Mouse (Mus musculus): ENCODE data around the gene Lrmda. TPM values are rescaled to one million over a fixed set of nuclear protein-coding genes. Genes with fewer than 3 reads are reported as not detected.
A peak's percentile ranks its signal among the peaks of the same experiment; 100 is the strongest.

The Lrmda gene
- polyA plus RNA-seq, 1 experiment from 2014 or later: 0.33 TPM

DNA sequence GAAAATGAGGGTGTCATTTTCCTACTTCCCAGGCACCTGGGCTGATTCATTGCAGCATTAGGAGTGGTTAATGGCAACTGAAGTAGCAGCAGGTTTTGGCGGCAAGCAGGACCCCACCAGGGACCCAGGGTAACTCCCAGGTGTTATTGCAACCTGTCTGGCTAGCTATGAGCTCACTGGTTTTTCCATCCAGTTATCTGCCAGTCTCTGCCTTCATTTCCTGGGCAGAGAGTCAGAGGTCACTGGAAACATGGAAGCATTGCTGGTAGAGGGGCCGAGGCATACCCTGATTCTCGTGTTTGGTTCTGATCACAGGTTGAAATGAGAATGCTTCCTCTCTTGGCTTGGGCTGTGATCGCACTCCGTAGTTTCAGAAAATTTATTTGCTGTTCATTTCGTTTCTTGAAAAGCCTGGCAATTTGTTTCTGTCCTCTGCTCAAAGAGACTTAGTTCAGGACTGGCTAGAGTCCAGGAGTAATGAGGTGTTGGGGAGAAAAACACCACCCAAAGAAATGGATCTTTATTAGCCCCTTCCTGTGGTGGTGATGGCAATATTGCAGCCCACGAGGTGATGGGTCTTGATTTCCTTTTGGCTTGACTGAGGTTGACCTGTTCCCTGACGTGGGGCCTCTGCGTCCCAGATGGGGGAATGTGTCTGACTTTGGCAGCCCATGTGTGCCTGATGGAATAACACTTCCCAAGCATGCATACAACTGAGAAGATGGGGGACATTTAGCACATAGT lies 688.6 kb downstream of the Lrmda start:
- no peak for ATAC-seq (ENCODE audit: low FRiP score, low read depth)
- Histone ChIP-seq H3K27ac (no peak overlapping the region), H3K4me3 (no peak overlapping the region), H3K27me3 (replicated peaks) (no peaks in the 10 kb centered on the region), H3K9ac (no peak overlapping the region), H3K9me3 (no peaks in the 10 kb centered on the region), H3K36me3 (no peaks in the 10 kb centered on the region), H3K4me2 (replicated peaks) (no peak overlapping the region), H3K4me1 (peaks cover 9% of the 10 kb centered on the region; the same call in 1 of the 2 replicates)
- WGBS: 78% methylated on average over 9 of the region's 9 CpGs

DNA sequence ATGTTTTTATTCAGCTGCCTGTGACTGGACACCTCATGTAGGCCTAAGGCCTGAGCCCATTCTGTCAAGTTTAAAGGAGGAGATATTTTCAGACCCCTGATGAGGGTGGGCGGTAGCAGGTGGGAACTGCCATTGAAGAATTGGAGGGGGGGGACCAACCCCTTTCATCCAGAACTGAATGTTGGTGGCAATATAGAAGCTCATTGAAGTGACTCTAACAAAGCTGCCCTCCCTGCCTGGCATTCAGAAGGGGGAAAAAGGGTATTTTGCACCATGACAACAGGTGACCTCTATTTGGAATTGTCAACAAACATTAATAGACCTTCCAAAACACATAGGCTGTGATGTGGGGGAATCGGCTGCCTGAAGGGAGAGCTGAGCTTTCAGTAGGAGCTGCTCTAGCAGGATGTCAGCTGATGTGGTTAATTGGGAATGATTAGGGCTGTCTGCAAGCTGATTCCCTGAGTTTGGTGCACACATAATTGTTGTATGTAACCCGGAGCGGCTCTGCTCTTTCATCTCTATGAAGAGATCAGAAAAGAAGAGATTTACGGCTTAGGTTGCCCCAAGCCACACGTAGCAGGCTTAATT lies 690.7 kb downstream of the Lrmda start:
- Histone ChIP-seq H3K9ac (no peak overlapping the region), H3K36me3 (no peaks in the 10 kb centered on the region), H3K27me3 (replicated peaks) (no peaks in the 10 kb centered on the region), H3K4me3 (no peak overlapping the region), H3K4me2 (replicated peaks) (no peak overlapping the region), H3K4me1 (peaks cover 9% of the 10 kb centered on the region; the same call in 1 of the 2 replicates), H3K27ac (no peak overlapping the region), H3K9me3 (no peaks in the 10 kb centered on the region)
- WGBS: 30% methylated on average over 6 of the region's 6 CpGs
- ATAC-seq (ENCODE audit: low FRiP score, low read depth): no peak

DNA sequence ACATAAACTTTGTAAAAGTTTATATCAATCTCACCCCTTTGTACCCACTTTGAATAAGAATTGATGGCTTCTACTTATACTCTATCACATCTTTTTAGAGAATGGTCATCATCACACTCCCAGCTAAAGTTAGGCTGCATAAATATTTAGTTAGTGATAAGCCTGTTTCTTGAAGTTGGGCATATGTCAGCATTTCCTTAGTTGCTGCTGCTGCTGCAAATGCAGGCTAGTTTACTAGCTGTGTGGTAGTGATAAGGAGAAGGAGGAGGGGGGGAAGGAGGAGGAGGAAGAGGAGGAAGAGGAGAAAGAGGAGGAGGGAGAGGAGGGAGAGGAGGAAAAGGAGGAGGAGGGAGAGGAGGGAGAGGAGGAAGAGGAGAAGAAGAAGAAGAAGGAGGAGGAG lies 692.9 kb downstream of the Lrmda start:
- no peak overlapping the region for H3K27ac ChIP-seq
- no peaks in the 10 kb centered on the region for H3K9me3 ChIP-seq
- no peak for ATAC-seq (ENCODE audit: low FRiP score, low read depth)
- no peak overlapping the region for H3K9ac ChIP-seq
- no peaks in the 10 kb centered on the region for H3K27me3 ChIP-seq (replicated peaks)
- no peak overlapping the region for H3K4me3 ChIP-seq
- peaks cover 9% of the 10 kb centered on the region; the same call in 1 of the 2 replicates for H3K4me1 ChIP-seq
- no peak overlapping the region for H3K4me2 ChIP-seq (replicated peaks)
- H3K36me3 ChIP-seq: no peaks in the 10 kb centered on the region

DNA sequence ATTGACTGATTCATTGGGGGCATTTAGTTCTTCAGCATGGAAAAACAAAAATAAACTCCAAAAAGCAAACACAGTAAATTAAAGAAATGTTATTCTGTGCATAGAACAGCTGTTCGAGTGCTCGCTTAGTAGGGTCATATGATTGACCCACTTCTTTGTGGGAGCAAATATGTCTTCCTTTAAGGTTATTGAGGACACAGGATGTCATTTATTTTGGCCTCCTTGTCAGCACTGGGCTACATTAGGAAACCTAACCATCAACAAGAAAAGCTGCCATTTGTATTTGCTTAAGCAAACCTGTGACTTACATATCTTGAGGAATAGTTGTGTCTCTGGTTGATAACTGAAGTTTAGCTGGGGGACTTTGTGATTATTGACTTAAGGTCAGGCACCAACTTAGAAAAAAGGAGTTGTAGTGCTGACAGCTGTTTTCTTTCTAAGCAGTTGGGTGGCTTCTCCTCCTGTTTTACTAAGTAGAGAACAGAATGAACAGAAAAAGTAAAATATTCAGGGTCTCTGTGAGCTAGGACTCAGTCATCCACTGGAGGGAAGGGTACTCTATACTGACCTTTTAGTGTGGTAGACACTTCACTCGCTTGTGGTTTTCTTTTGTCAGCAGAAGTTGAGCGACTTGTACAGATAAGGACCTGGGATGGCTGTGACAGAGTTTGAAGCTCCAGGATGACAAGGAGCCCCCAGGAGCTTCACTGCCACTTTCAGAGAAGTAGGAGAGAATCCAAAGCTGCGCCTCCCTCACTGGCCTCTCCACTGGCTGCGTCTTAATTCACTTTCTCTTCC lies 696.3 kb downstream of the Lrmda start:
- no peak overlapping the region for H3K9ac ChIP-seq
- no peaks in the 10 kb centered on the region for H3K9me3 ChIP-seq
- no peaks in the 10 kb centered on the region for H3K27me3 ChIP-seq (replicated peaks)
- no peaks in the 10 kb centered on the region for H3K36me3 ChIP-seq
- ATAC-seq (ENCODE audit: low FRiP score, low read depth): no peak
- 85% methylated on average over 6 of the region's 6 CpGs for WGBS
- H3K4me3 ChIP-seq: no peak overlapping the region
- no peak overlapping the region for H3K27ac ChIP-seq
- no peak overlapping the region for H3K4me2 ChIP-seq (replicated peaks)
- H3K4me1 ChIP-seq: 0 out of 2 replicates have a peak, but pooled peaks cover 2% of the 10 kb centered on the region

DNA sequence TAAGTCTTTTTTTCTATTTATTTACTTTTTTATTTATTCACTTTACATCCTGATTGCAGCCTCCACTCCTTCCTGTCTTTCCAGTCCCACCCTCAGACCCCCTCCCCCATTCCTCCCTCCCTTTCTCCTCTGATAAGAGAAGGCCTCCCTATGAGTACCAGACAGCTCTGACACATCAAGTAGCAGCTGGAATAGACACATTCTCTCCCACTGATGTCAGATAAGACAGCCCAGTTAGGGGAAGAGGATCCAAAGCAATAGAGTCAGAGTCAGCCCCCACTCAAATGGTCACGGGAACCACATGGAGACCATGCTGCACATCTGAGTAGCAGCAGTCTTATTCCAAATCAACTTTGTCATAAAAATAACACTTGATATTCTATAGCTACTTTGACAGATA lies 700.5 kb downstream of the Lrmda start:
- H3K27ac ChIP-seq: no peak overlapping the region
- H3K4me2 ChIP-seq (replicated peaks): no peak overlapping the region
- no peak for ATAC-seq (ENCODE audit: low FRiP score, low read depth)
- H3K9me3 ChIP-seq: no peaks in the 10 kb centered on the region
- H3K27me3 ChIP-seq (replicated peaks): no peaks in the 10 kb centered on the region
- H3K4me3 ChIP-seq: no peak overlapping the region
- H3K4me1 ChIP-seq: peaks cover 4% of the 10 kb centered on the region; the same call in 1 of the 2 replicates
- H3K9ac ChIP-seq: no peak overlapping the region
- no peaks in the 10 kb centered on the region for H3K36me3 ChIP-seq
- WGBS: 93% methylated on average over 1 of the region's 1 CpGs

DNA sequence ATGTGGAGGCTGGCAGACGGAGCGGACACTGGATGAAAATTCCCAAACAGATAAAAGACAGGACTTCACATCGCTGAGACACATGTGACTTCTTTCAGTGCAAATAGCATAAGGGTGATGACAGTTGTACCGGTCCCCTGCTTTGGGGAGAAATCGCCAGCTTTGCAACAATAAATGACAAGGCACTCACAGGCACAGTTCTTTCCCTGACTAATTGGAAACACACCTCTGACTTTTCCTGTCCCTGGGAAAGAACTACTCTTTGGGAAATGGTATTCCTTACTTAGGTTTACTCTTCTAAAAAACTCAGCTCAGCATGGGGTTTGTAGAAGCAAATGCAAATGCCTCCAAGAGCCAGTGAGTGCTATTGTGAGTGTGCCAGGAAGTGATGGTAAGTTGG lies 702.3 kb downstream of the Lrmda start:
- Histone ChIP-seq H3K9me3 (no peaks in the 10 kb centered on the region), H3K9ac (no peak overlapping the region), H3K4me1 (peaks cover 4% of the 10 kb centered on the region; the same call in 1 of the 2 replicates), H3K4me2 (replicated peaks) (no peak overlapping the region), H3K36me3 (no peaks in the 10 kb centered on the region), H3K27me3 (replicated peaks) (no peaks in the 10 kb centered on the region), H3K27ac (no peak overlapping the region), H3K4me3 (no peak overlapping the region)
- 49% methylated on average over 5 of the region's 5 CpGs for WGBS
- no peak for ATAC-seq (ENCODE audit: low FRiP score, low read depth)

DNA sequence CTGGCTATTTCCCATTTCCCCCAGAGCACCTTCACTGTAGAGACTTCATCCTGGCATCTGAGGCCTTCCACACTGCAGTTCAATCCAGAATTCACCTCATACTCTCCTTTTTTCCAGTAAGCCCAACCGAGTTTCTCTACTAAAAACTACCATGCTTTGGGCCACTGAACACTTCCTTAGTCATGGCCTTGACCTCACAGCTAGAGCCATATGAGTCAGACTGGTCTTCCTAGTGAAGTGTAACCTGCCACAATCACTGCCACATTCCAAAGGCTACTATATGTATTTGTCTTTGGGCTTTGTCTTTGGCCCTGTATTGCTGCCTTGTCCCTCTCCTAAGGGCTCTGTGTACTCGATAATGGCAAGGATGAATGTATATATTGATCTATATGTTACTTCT lies 708.0 kb downstream of the Lrmda start:
- Histone ChIP-seq H3K9ac (no peak overlapping the region), H3K9me3 (no peaks in the 10 kb centered on the region), H3K27me3 (replicated peaks) (no peaks in the 10 kb centered on the region), H3K4me2 (replicated peaks) (no peak overlapping the region), H3K27ac (no peak overlapping the region), H3K36me3 (no peaks in the 10 kb centered on the region), H3K4me1 (no peaks in the 10 kb centered on the region), H3K4me3 (no peak overlapping the region)
- 77% methylated on average over 2 of the region's 2 CpGs for WGBS
- no peak for ATAC-seq (ENCODE audit: low FRiP score, low read depth)

DNA sequence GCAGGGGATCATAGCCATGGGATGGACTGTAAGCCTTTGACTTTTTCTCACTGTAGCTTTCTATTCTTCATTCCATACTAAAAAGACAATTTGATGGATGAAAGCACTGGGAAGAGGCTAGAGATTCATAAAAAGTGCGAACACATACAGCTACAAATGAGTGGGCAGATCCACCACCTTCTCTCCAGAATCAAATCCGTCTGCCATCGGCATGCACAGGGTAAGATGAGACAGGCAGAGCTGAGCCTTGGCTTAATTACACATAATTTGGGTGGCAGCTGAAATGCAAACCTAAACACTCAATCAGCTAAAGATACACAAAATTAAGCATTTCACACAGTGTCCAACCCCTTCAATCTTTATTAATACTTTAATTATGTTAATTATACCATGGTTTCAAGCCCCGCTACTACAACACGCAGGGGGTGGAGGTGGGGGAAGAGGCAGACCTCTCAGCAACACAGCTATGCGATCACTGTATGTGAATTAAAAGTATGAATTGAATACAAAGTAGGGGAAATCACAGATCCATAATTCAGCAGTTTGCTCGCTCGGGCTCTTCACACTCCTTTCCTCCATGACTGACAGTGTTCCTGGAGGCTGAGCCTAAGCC lies 709.2 kb downstream of the Lrmda start:
- Histone ChIP-seq H3K9ac (no peak overlapping the region), H3K36me3 (no peaks in the 10 kb centered on the region), H3K27me3 (replicated peaks) (no peaks in the 10 kb centered on the region), H3K4me3 (no peak overlapping the region), H3K9me3 (no peaks in the 10 kb centered on the region), H3K4me1 (no peaks in the 10 kb centered on the region), H3K27ac (no peak overlapping the region), H3K4me2 (replicated peaks) (no peak overlapping the region)
- 86% methylated on average over 8 of the region's 8 CpGs for WGBS
- ATAC-seq (ENCODE audit: low FRiP score, low read depth): no peak

DNA sequence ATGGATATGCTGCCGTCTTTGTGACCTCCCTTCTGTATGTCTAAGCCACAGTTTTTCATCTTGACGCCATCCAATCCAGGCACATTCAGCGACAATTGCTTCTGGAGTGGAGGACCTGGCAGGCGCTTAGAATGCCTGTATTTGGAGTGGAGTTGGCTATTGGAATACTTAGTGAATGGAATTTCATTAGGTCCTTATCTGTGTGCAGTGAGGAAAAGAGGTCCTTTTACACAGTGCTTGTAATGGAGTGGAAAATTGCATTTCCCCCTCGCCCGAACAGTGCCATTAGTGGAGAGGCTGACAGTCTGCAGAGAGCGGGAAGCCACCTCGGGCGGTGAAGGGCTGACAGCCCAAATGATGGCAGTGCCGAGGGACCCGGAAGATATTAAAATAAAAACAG lies 719.1 kb downstream of the Lrmda start:
- H3K27me3 ChIP-seq (replicated peaks): no peaks in the 10 kb centered on the region; the same call in 1 of the 2 replicates

DNA sequence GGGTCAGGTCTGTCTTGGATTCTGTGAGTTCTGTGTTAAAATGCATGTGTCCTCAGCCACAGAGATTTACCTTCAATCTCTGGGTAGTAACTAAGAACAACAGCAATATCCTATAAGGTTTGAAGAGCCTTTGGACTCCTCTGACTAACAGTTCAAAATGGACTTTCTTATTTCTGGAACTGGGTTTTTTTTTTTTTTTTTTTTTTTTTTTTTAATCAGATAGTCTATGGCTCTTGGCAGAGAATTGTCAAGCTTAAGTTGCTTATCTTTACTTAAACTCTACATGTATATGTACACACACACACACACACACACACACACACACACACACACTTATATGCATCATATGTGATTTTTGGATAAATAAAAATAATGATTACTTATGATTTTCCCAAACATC lies 723.0 kb downstream of the Lrmda start:
- H3K9ac ChIP-seq: no peak overlapping the region
- no peaks in the 10 kb centered on the region for H3K9me3 ChIP-seq
- no peaks in the 10 kb centered on the region for H3K36me3 ChIP-seq
- no peaks in the 10 kb centered on the region for H3K27me3 ChIP-seq (replicated peaks)
- H3K4me2 ChIP-seq (replicated peaks): no peak overlapping the region
- H3K4me3 ChIP-seq: no peak overlapping the region
- no peak for ATAC-seq (ENCODE audit: low FRiP score, low read depth)
- H3K4me1 ChIP-seq: peaks cover 15% of the 10 kb centered on the region
- no peak overlapping the region for H3K27ac ChIP-seq

More for the DNA sequence above, 719.1 kb downstream of the Lrmda start:
- no peak overlapping the region for H3K9ac ChIP-seq
- no peaks in the 10 kb centered on the region for H3K9me3 ChIP-seq
- no peaks in the 10 kb centered on the region for H3K36me3 ChIP-seq
- WGBS: 52% methylated on average over 11 of the region's 11 CpGs
- no peak overlapping the region for H3K4me2 ChIP-seq (replicated peaks)
- ATAC-seq (ENCODE audit: low FRiP score, low read depth): no peak
- no peak overlapping the region for H3K4me3 ChIP-seq
- H3K4me1 ChIP-seq: no peaks in the 10 kb centered on the region
- no peak overlapping the region for H3K27ac ChIP-seq

DNA sequence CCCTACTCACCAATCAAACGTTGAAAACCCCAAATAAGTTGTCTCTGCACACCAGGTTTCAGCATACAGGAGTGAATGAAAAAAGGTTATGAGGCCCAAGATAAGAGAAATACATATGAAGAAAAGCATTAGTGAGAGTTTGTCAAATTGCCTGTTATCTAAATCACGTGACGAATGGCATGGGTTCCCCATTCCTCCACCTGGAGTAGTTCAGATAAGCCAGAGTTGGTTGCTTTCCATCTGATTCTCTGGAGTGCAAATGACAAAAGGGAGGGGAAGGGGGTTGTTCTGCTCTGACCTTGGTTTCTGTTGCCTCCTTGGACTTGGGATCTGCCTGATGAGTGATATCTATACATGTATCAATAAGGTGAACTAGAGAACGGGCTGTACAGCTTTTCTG lies 723.8 kb downstream of the Lrmda start:
- no peaks in the 10 kb centered on the region for H3K36me3 ChIP-seq
- no peak overlapping the region for H3K4me2 ChIP-seq (replicated peaks)
- H3K4me1 ChIP-seq: peaks cover 15% of the 10 kb centered on the region
- H3K27me3 ChIP-seq (replicated peaks): no peaks in the 10 kb centered on the region
- no peak overlapping the region for H3K9ac ChIP-seq
- ATAC-seq (ENCODE audit: low FRiP score, low read depth): no peak
- no peak overlapping the region for H3K4me3 ChIP-seq
- H3K27ac ChIP-seq: no peak overlapping the region
- H3K9me3 ChIP-seq: no peaks in the 10 kb centered on the region
- 87% methylated on average over 4 of the region's 4 CpGs for WGBS

DNA sequence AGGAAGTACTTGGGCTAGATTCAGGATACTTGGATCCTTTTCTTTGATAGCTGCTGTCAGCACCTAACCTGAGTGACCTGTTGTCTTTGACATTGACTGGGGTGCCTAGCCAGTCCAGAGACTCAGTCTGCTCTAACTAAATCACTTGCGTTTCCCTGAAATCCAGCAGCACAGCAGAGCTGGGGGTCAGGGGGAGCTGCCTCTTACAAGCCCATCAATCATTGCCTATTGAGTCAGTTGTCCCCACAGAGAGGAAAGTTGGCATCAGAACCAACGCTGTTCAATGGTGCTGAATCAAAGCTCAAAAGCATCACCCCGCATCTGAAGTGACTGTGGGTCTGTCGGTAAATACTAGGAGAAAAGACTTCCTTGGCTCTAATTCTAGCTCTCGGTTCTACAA lies 725.2 kb downstream of the Lrmda start:
- Histone ChIP-seq H3K4me2 (replicated peaks) (no peak overlapping the region), H3K9me3 (no peaks in the 10 kb centered on the region), H3K4me1 (peaks cover 15% of the 10 kb centered on the region), H3K4me3 (no peak overlapping the region), H3K36me3 (no peaks in the 10 kb centered on the region), H3K27ac (no peak overlapping the region), H3K27me3 (replicated peaks) (no peaks in the 10 kb centered on the region), H3K9ac (no peak overlapping the region)
- WGBS: 11% methylated on average over 5 of the region's 5 CpGs
- 0 out of 2 replicates have a peak, but pooled peaks have one; percentile 50 for ATAC-seq (ENCODE audit: low FRiP score, low read depth)
